Mouse (Mus musculus) MEL (cell line): ENCODE measurements around the gene Tmem175. TPM values are rescaled to one million over a fixed set of nuclear protein-coding genes. Genes with fewer than 3 reads are reported as not detected.

Experiments used
- DNase-seq: peaks from one replicate; pipeline ENCODE4 v3.0.0; 2011; ENCODE audit warnings: low read depth, low spot score
- H3K27ac ChIP-seq: 2 replicates; pipeline ENCODE4 v1.5.1; 2012; ENCODE audit warnings: low read depth, mild to moderate bottlenecking, control low read depth, low read length, moderate library complexity; ENCODE audit not compliant: control insufficient read depth
- H3K27me3 ChIP-seq, 2 experiments: fragments of 150-350 bp in 1 of 2; sonication (generic) in 1 of 2; 2 replicates each; pipeline ENCODE4 v1.6.1; 2012; ENCODE audit warnings: low read length in 2 of 2, mild to moderate bottlenecking in 2 of 2, improper control_type of control experiment in 1 of 2, moderate library complexity in 1 of 2; ENCODE audit not compliant: insufficient read depth in 2 of 2, control insufficient read depth in 1 of 2
- H3K36me3 ChIP-seq, 2 experiments: 2 replicates each; pipeline ENCODE4 v1.6.1; 2012 to 2014; ENCODE audit warnings: low read length in 2 of 2, improper control_type of control experiment in 1 of 2, inconsistent platforms in 1 of 2, mild to moderate bottlenecking in 1 of 2; ENCODE audit not compliant: insufficient read depth in 2 of 2, control insufficient read depth in 1 of 2
- H3K4me1 ChIP-seq, 2 experiments: fragments of 150-350 bp in 1 of 2; sonication (generic) in 1 of 2; 2 replicates each; pipeline ENCODE4 v1.6.1; 2012; ENCODE audit warnings: low read length in 2 of 2, improper control_type of control experiment in 1 of 2, mild to moderate bottlenecking in 1 of 2; ENCODE audit not compliant: insufficient read depth in 2 of 2, control insufficient read depth in 1 of 2
- H3K4me3 ChIP-seq, 2 experiments: fragments of 150-350 bp in 1 of 2; sonication (generic) in 1 of 2; 2 replicates each; pipeline ENCODE4 v1.5.1; 2012; ENCODE audit warnings: low read depth in 2 of 2, low read length in 2 of 2, mild to moderate bottlenecking in 2 of 2, moderate library complexity in 2 of 2, control low read depth in 1 of 2, improper control_type of control experiment in 1 of 2; ENCODE audit not compliant: control insufficient read depth in 1 of 2, insufficient read depth in 1 of 2
- H3K79me2 ChIP-seq: 2 replicates; pipeline ENCODE4 v1.6.1; 2012; ENCODE audit warnings: mild to moderate bottlenecking, low read length, moderate library complexity; ENCODE audit not compliant: control insufficient read depth, poor library complexity, insufficient read depth
- H3K9ac ChIP-seq: 2 replicates; pipeline ENCODE4 v1.6.1; 2012; ENCODE audit warnings: low read depth, mild to moderate bottlenecking, control low read depth, low read length, moderate library complexity; ENCODE audit not compliant: control insufficient read depth, poor library complexity, severe bottlenecking
- H3K9me3 ChIP-seq: fragments of 150-350 bp; sonication (generic); replicated peaks from 2 replicates; pipeline ENCODE4 v1.6.1; 2012; ENCODE audit warnings: mild to moderate bottlenecking, low read length, improper control_type of control experiment, moderate library complexity; ENCODE audit not compliant: insufficient read depth
- BHLHE40 ChIP-seq: IDR thresholded peaks from 2 replicates; pipeline ENCODE4 v1.6.1; 2012; ENCODE audit warnings: low read depth, mild to moderate bottlenecking, inconsistent platforms, low read length, improper control_type of control experiment, borderline replicate concordance
- CHD2 ChIP-seq: IDR thresholded peaks from 2 replicates; pipeline ENCODE4 v1.6.1; 2011; ENCODE audit warnings: low read length, improper control_type of control experiment
- CTCF ChIP-seq, 3 experiments: IDR thresholded peaks in 2 of 3; conservative IDR thresholded peaks in 1 of 3; 2 replicates each; pipeline ENCODE4 v1.5.1; 2011 to 2012; ENCODE audit warnings: low read length in 3 of 3, low read depth in 2 of 3, mild to moderate bottlenecking in 2 of 3, improper control_type of control experiment in 1 of 3, inconsistent platforms in 1 of 3, mixed read lengths in 1 of 3, moderate library complexity in 1 of 3; ENCODE audit not compliant: control insufficient read depth in 1 of 3, insufficient read depth in 1 of 3, poor library complexity in 1 of 3, severe bottlenecking in 1 of 3
- ELF1 ChIP-seq: IDR thresholded peaks from 2 replicates; pipeline ENCODE4 v1.6.1; 2014; ENCODE audit warnings: low read depth, mild to moderate bottlenecking, inconsistent platforms, low read length, improper control_type of control experiment, moderate library complexity
- JUND ChIP-seq: IDR thresholded peaks from 2 replicates; pipeline ENCODE4 v1.6.1; 2011; ENCODE audit warnings: low read depth, mild to moderate bottlenecking, improper control_type of control experiment, low read length
- NELFE ChIP-seq: IDR thresholded peaks from 2 replicates; pipeline ENCODE4 v1.6.1; 2011; ENCODE audit warnings: low read depth, low read length, improper control_type of control experiment
- RAD21 ChIP-seq: IDR thresholded peaks from 2 replicates; pipeline ENCODE4 v1.6.1; 2011; ENCODE audit warnings: mild to moderate bottlenecking, low read depth, low read length, improper control_type of control experiment
- SMC3 ChIP-seq: IDR thresholded peaks from 2 replicates; pipeline ENCODE4 v1.6.1; 2011; ENCODE audit warnings: low read depth, low read length, improper control_type of control experiment
- TBP ChIP-seq: IDR thresholded peaks from 2 replicates; pipeline ENCODE4 v1.8.0; 2011; ENCODE audit warnings: low read depth, low read length, improper control_type of control experiment
- UBTF ChIP-seq: IDR thresholded peaks from 2 replicates; pipeline ENCODE4 v1.6.1; 2012; ENCODE audit warnings: low read depth, mild to moderate bottlenecking, inconsistent platforms, low read length, improper control_type of control experiment, moderate library complexity, borderline replicate concordance; ENCODE audit not compliant: insufficient read depth
- USF1 ChIP-seq: IDR thresholded peaks from 2 replicates; pipeline ENCODE4 v1.6.1; 2014; ENCODE audit warnings: low read depth, mild to moderate bottlenecking, inconsistent platforms, low read length, improper control_type of control experiment, moderate library complexity
- ZC3H11A ChIP-seq: IDR thresholded peaks from 2 replicates; pipeline ENCODE4 v1.6.1; 2012; ENCODE audit warnings: low read depth, mild to moderate bottlenecking, inconsistent platforms, low read length, improper control_type of control experiment
- ZMIZ1 ChIP-seq: IDR thresholded peaks from 2 replicates; pipeline ENCODE4 v1.6.1; 2012; ENCODE audit warnings: low read depth, mild to moderate bottlenecking, inconsistent platforms, low read length, improper control_type of control experiment, moderate library complexity
- ZNF384 ChIP-seq: IDR thresholded peaks from 2 replicates; pipeline ENCODE4 v1.6.1; 2012; ENCODE audit warnings: low read depth, mild to moderate bottlenecking, inconsistent platforms, low read length, improper control_type of control experiment
- polyA plus RNA-seq, 2 experiments: library from polyadenylated mRNA; stranded (reverse) in 1 of 2; unstranded in 1 of 2; fragments of >175 nt in 1 of 2; fragments of >200 nt in 1 of 2; gene quantifications; 2 replicates each; pipeline versions ENCODE4 v1.2.1 to v1.2.4; 2012; ENCODE audit warnings: low replicate concordance in 2 of 2, low read depth in 1 of 2; ENCODE audit not compliant: insufficient read length in 2 of 2, insufficient read depth in 1 of 2, missing spikeins in 1 of 2
- total RNA-seq: library from RNA; depleted of rRNA; stranded (reverse); fragments of 300-350 nt; gene quantifications from 2 replicates; pipeline ENCODE4 v1.2.3, GENCODE M21; 2012

The Tmem175 gene
- total and polyA plus RNA-seq, 3 experiments, result 19.3 to 39.2 TPM; not detected in 1

- no peak; the same call in 1 of the 2 replicates for TF ChIP-seq BHLHE40
- no peak for TF ChIP-seq USF1
- no peak for TF ChIP-seq ZC3H11A
- TF ChIP-seq JUND, result no peak
- TF ChIP-seq ELF1, result no peak
- peak; percentile 75; the same call in 1 of the 2 replicates for TF ChIP-seq UBTF
- TF ChIP-seq NELFE, result no peak; the same call in 1 of the 2 replicates
- no peak for TF ChIP-seq TBP
Measured at GRCm38 (mm10) chr5:108677605-108678295, 48.2 kb downstream of the Tmem175 start (continued).

GRCm38 (mm10) chr5:108678296-108678854 is 48.8 kb downstream of the Tmem175 start:
- peak overlapping the region; percentile 36 for H3K9ac ChIP-seq
- peak; percentile 40 for DNase-seq
- TF ChIP-seq ZMIZ1, result no peak
- peak overlapping the region; percentile 96 for H3K27ac ChIP-seq
- peaks cover 11 to 52% of the 10 kb centered on the region in 2 experiments; a peak in 3 of 4 replicates for H3K4me1 ChIP-seq
- H3K27me3 ChIP-seq, result no peaks in the 10 kb centered on the region
- H3K36me3 ChIP-seq, result peaks cover 1 to 36% of the 10 kb centered on the region in 2 experiments; a peak in 3 of 4 replicates
- no peaks in the 10 kb centered on the region for H3K9me3 ChIP-seq
- no peak overlapping the region; a peak in 1 of 4 replicates for H3K4me3 ChIP-seq
- H3K79me2 ChIP-seq, result peaks cover 27% of the 10 kb centered on the region

GRCm38 (mm10) chr5:108679909-108680308 is 50.3 kb downstream of the Tmem175 start:
- Histone ChIP-seq H3K36me3 (peaks cover 0 to 27% of the 10 kb centered on the region in 2 experiments; a peak in 2 of 4 replicates), H3K79me2 (peaks cover 13% of the 10 kb centered on the region), H3K9ac (no peak overlapping the region), H3K4me1 (peaks cover 15 to 45% of the 10 kb centered on the region in 2 experiments), H3K27ac (no peak overlapping the region), H3K4me3 (no peak overlapping the region)
- peak; percentile 49 for DNase-seq
- TF ChIP-seq RAD21, result peak; percentile 68
- TF ChIP-seq ZNF384, result no peak
- TF ChIP-seq TBP, result no peak
- peak; percentile 48 for TF ChIP-seq SMC3
- TF ChIP-seq ZC3H11A, result peak; percentile 33; the same call in 1 of the 2 replicates
- no peak for TF ChIP-seq CHD2
- TF ChIP-seq CTCF (IDR thresholded peaks at IDR 0.05 in 2 of 3, conservative IDR thresholded peaks at IDR 0.05 in 1 of 3; ENCODE audit: control insufficient read depth in 1 of 3, insufficient read depth in 1 of 3, low read depth in 2 of 3, low read length in 3 of 3, poor library complexity in 1 of 3, severe bottlenecking in 1 of 3), result peak; percentile 52 to 70 (median 67)
- TF ChIP-seq ZMIZ1, result no peak
- TF ChIP-seq, all 39 proteins: peak for 4
- Histone ChIP-seq H3K9me3 (no peaks in the 10 kb centered on the region), H3K27me3 (no peaks in the 10 kb centered on the region)
